Mouse (Mus musculus) embryonic facial prominence, embryonic 13.5 days (tissue): ENCODE results near the gene Lamtor1. TPM values are rescaled to one million over a fixed set of nuclear protein-coding genes. Genes with fewer than 3 reads are reported as not detected.
"Not testable (repeated sequence)": the region's sequence is repeated elsewhere in the genome, so short reads cannot be mapped to it uniquely, and the experiment has no call there.

Source experiments
- ATAC-seq: fragments of 200-750 bp; cut with Nextera tagmentation; 2 replicates; pipeline ENCODE4 v1.8.0; 2017; ENCODE audit warnings: low read depth; ENCODE audit not compliant: insufficient number of reproducible peaks, insufficient read depth, low FRiP score, low TSS enrichment
- H3K27ac ChIP-seq: fragments of 300-500 bp; sonication (generic); 2 replicates; pipeline ENCODE4 v1.5.1; 2015; ENCODE audit warnings: moderate library complexity, mild to moderate bottlenecking, inconsistent platforms
- H3K27me3 ChIP-seq: fragments of 300-500 bp; sonication (generic); 2 replicates; pipeline ENCODE4 v1.6.1; 2015; ENCODE audit warnings: mild to moderate bottlenecking, inconsistent platforms
- H3K36me3 ChIP-seq: fragments of 300-500 bp; sonication (generic); 2 replicates; pipeline ENCODE4 v1.6.1; 2015; ENCODE audit warnings: mild to moderate bottlenecking, inconsistent platforms
- H3K4me1 ChIP-seq: fragments of 300-500 bp; sonication (generic); 2 replicates; pipeline ENCODE4 v1.6.1; 2015; ENCODE audit warnings: inconsistent platforms
- H3K4me2 ChIP-seq: fragments of 300-500 bp; sonication (generic); 2 replicates; pipeline ENCODE4 v1.6.1; 2015; ENCODE audit warnings: moderate library complexity, mild to moderate bottlenecking, inconsistent platforms
- H3K4me3 ChIP-seq: fragments of 300-500 bp; sonication (generic); 2 replicates; pipeline ENCODE4 v1.5.1; 2015; ENCODE audit warnings: mild to moderate bottlenecking, inconsistent platforms
- H3K9ac ChIP-seq: fragments of 300-500 bp; sonication (generic); 2 replicates; pipeline ENCODE4 v1.6.1; 2015; ENCODE audit warnings: mild to moderate bottlenecking, inconsistent platforms
- H3K9me3 ChIP-seq: fragments of 300-500 bp; sonication (generic); 2 replicates; pipeline ENCODE4 v1.6.1; 2016; ENCODE audit warnings: inconsistent platforms
- WGBS: fragments of 180-500 bp; shearing (Covaris S2); methylation state at CpG from one replicate; pipeline ENCODE4 v1.1.7; 2015; ENCODE audit warnings: mixed read lengths; 5-methylcytosine and 5-hydroxymethylcytosine counted together
- polyA plus RNA-seq: library from polyadenylated mRNA; unstranded; fragments of >200 nt; fragmentation: Nextera tagmentation; extraction: Ambion mirVana; gene quantifications from 2 replicates; pipeline ENCODE4 v1.2.1, GENCODE M21; 2015

Lamtor1 gene
- polyA plus RNA-seq, 1 experiment from 2014 or later = 168 TPM

- no peak for ATAC-seq
- Histone ChIP-seq H3K4me2 (no peak overlapping the region), H3K4me3 (no peak overlapping the region)
These were observed 2.9 kb upstream of the Lamtor1 start for GRCm38 (mm10) chr7:101902846-101903245.

GRCm38 (mm10) chr7:101906287-101906681, 580 bp downstream of the Lamtor1 start, which contains the start of gene Tomt:
Tomt (minus strand) TSS chr7:101906359.
- ATAC-seq = no peak
- peak within 1 kb of the TSS; percentile 70 for H3K4me2 ChIP-seq
- H3K9me3 ChIP-seq = no peaks in the 10 kb centered on the region
- peak within 1 kb of the TSS; percentile 92 for H3K9ac ChIP-seq
- peak within 1 kb of the TSS; percentile 83 for H3K4me3 ChIP-seq
- WGBS = 21% methylated on average over 11 of the region's 11 CpGs
- peaks cover 31% of the 10 kb centered on the region for H3K36me3 ChIP-seq
- H3K27me3 ChIP-seq = no peaks in the 10 kb centered on the region
- peak within 1 kb of the TSS; percentile 95 for H3K27ac ChIP-seq
- H3K4me1 ChIP-seq = peaks cover 19% of the 10 kb centered on the region

More at GRCm38 (mm10) chr7:101902846-101903245, 2.9 kb upstream of the Lamtor1 start:
- H3K9ac ChIP-seq = no peak overlapping the region
- peaks cover 21% of the 10 kb centered on the region for H3K4me1 ChIP-seq
- no peak overlapping the region for H3K27ac ChIP-seq
- peaks cover 16% of the 10 kb centered on the region; the same call in 1 of the 2 replicates for H3K36me3 ChIP-seq
- no peaks in the 10 kb centered on the region for H3K9me3 ChIP-seq
- H3K27me3 ChIP-seq = no peaks in the 10 kb centered on the region

- Histone ChIP-seq H3K27me3 (no peaks in the 10 kb centered on the region), H3K4me1 (peaks cover 19% of the 10 kb centered on the region), H3K27ac (no peak overlapping the region), H3K4me2 (peak overlapping the region; percentile 70), H3K4me3 (peak overlapping the region; percentile 83), H3K9ac (peak overlapping the region; percentile 92), H3K9me3 (no peaks in the 10 kb centered on the region), H3K36me3 (peaks cover 35% of the 10 kb centered on the region)
- 71% methylated on average over 8 of the region's 8 CpGs for WGBS
- ATAC-seq = no peak
These were observed 992 bp downstream of the Lamtor1 start for GRCm38 (mm10) chr7:101906696-101907095.

GRCm38 (mm10) chr7:101908367-101908766, 2.7 kb downstream of the Lamtor1 start:
- H3K27me3 ChIP-seq = no peaks in the 10 kb centered on the region
- H3K4me2 ChIP-seq = no peak overlapping the region
- peaks cover 42% of the 10 kb centered on the region for H3K36me3 ChIP-seq
- H3K9me3 ChIP-seq = no peaks in the 10 kb centered on the region
- no peak overlapping the region for H3K4me3 ChIP-seq
- no peak for ATAC-seq
- H3K9ac ChIP-seq = no peak overlapping the region
- peaks cover 19% of the 10 kb centered on the region for H3K4me1 ChIP-seq
- 70% methylated on average over 4 of the region's 4 CpGs for WGBS
- no peak overlapping the region for H3K27ac ChIP-seq

- H3K27ac ChIP-seq = no peak overlapping the region
- H3K4me2 ChIP-seq = no peak overlapping the region
- no peak for ATAC-seq
- H3K4me3 ChIP-seq = no peak overlapping the region
- no peaks in the 10 kb centered on the region for H3K9me3 ChIP-seq
- H3K36me3 ChIP-seq = peaks cover 59% of the 10 kb centered on the region
- no peaks in the 10 kb centered on the region for H3K27me3 ChIP-seq
- 70% methylated on average over 4 of the region's 4 CpGs for WGBS
- peaks cover 14% of the 10 kb centered on the region for H3K4me1 ChIP-seq
- H3K9ac ChIP-seq = no peak overlapping the region
These were observed 4.4 kb downstream of the Lamtor1 start for GRCm38 (mm10) chr7:101910138-101910537.

- Histone ChIP-seq H3K27me3 (no peaks in the 10 kb centered on the region), H3K4me2 (no peak overlapping the region)
- 67% methylated on average over 3 of the region's 3 CpGs for WGBS
These were observed 6.3 kb downstream of the Lamtor1 start for GRCm38 (mm10) chr7:101911982-101912381.

GRCm38 (mm10) chr7:101918071-101918470, 12.4 kb downstream of the Lamtor1 start:
- Histone ChIP-seq H3K4me3 (no peak overlapping the region), H3K9ac (no peak overlapping the region), H3K9me3 (no peaks in the 10 kb centered on the region), H3K4me2 (no peak overlapping the region), H3K4me1 (0 out of 2 replicates have a peak, but pooled peaks cover 4% of the 10 kb centered on the region), H3K27ac (no peak overlapping the region), H3K27me3 (no peaks in the 10 kb centered on the region), H3K36me3 (peaks cover 32% of the 10 kb centered on the region)
- WGBS = 14% methylated on average over 1 of the region's 1 CpGs
- 0 out of 2 replicates have a peak, but pooled peaks have one; percentile 43 for ATAC-seq

More at GRCm38 (mm10) chr7:101911982-101912381, 6.3 kb downstream of the Lamtor1 start:
- no peak for ATAC-seq
- Histone ChIP-seq H3K9ac (no peak overlapping the region), H3K9me3 (no peaks in the 10 kb centered on the region), H3K27ac (no peak overlapping the region), H3K36me3 (peaks cover 71% of the 10 kb centered on the region), H3K4me1 (peaks cover 5% of the 10 kb centered on the region), H3K4me3 (no peak overlapping the region)

- not testable (repeated sequence) for ATAC-seq, H3K4me1 ChIP-seq, H3K27ac ChIP-seq
These were observed 20.2 kb downstream of the Lamtor1 start for GRCm38 (mm10) chr7:101925892-101926291.

GRCm38 (mm10) chr7:101928093-101928492, 22.4 kb downstream of the Lamtor1 start:
- Histone ChIP-seq H3K4me1 (peaks cover 7% of the 10 kb centered on the region; the same call in 1 of the 2 replicates), H3K4me2 (no peak overlapping the region), H3K4me3 (no peak overlapping the region), H3K27ac (no peak overlapping the region), H3K36me3 (no peaks in the 10 kb centered on the region), H3K9me3 (no peaks in the 10 kb centered on the region), H3K9ac (no peak overlapping the region), H3K27me3 (no peaks in the 10 kb centered on the region)
- 84% methylated on average over 3 of the region's 3 CpGs for WGBS
- no peak for ATAC-seq

More at GRCm38 (mm10) chr7:101925892-101926291, 20.2 kb downstream of the Lamtor1 start:
- not testable (repeated sequence) for H3K9ac ChIP-seq, H3K4me3 ChIP-seq, H3K4me2 ChIP-seq, H3K36me3 ChIP-seq, H3K27me3 ChIP-seq, H3K9me3 ChIP-seq

GRCm38 (mm10) chr7:101932551-101932950, 26.8 kb downstream of the Lamtor1 start:
- Histone ChIP-seq H3K4me1 (peaks cover 21% of the 10 kb centered on the region), H3K36me3 (peaks cover 5% of the 10 kb centered on the region), H3K9me3 (no peaks in the 10 kb centered on the region), H3K9ac (no peak overlapping the region), H3K4me3 (peak overlapping the region; percentile 87; the same call in 1 of the 2 replicates), H3K4me2 (peak overlapping the region; percentile 73), H3K27ac (no peak overlapping the region), H3K27me3 (no peaks in the 10 kb centered on the region)
- no peak for ATAC-seq
- whole genome bisulfite sequencing = 77% methylated on average over 1 of the region's 1 CpGs

- no peaks in the 10 kb centered on the region for H3K27me3 ChIP-seq
- H3K27ac ChIP-seq = peak overlapping the region; percentile 85
- H3K4me1 ChIP-seq = peaks cover 21% of the 10 kb centered on the region
- H3K4me2 ChIP-seq = peak overlapping the region; percentile 73
- H3K9me3 ChIP-seq = no peaks in the 10 kb centered on the region
- 4% methylated on average over 15 of the region's 15 CpGs for WGBS
- ATAC-seq = no peak
- peak overlapping the region; percentile 92 for H3K9ac ChIP-seq
- H3K4me3 ChIP-seq = peak overlapping the region; percentile 87
- H3K36me3 ChIP-seq = peaks cover 6% of the 10 kb centered on the region
These were observed 27.6 kb downstream of the Lamtor1 start for GRCm38 (mm10) chr7:101933300-101933699.

GRCm38 (mm10) chr7:101933751-101934240, 28.1 kb downstream of the Lamtor1 start, which contains the start of the genes Lrrc51 and Numa1:
Lrrc51 (minus strand) TSS chr7:101933895.
Numa1 (plus strand) TSS chr7:101934111.
- Histone ChIP-seq H3K4me2 (peak within 1 kb of the TSS; percentile 73), H3K27ac (peak within 1 kb of the TSS; percentile 85), H3K27me3 (no peaks in the 10 kb centered on the region), H3K9me3 (no peaks in the 10 kb centered on the region), H3K4me1 (peaks cover 21% of the 10 kb centered on the region), H3K9ac (peak within 1 kb of the TSS; percentile 92), H3K4me3 (peak within 1 kb of the TSS; percentile 87), H3K36me3 (peaks cover 6% of the 10 kb centered on the region)
- peak; percentile 97 for ATAC-seq
- WGBS = under 1% methylated on average over 40 of the region's 40 CpGs
